Mouse (Mus musculus) spleen, adult 2 months (tissue): ENCODE data around the gene Vcpkmt.

Experiments
- CTCF ChIP-seq: fragments of 200-500 bp; IDR thresholded peaks from 2 replicates; pipeline ENCODE4 v1.5.1; 2011; ENCODE audit warnings: mild to moderate bottlenecking, inconsistent platforms; ENCODE audit not compliant: insufficient read depth, insufficient read length, insufficient replicate concordance; ENCODE audit errors: extremely low read depth
- POLR2A ChIP-seq: fragments of 200-500 bp; IDR thresholded peaks from 2 replicates; pipeline ENCODE4 v1.6.1; 2011; ENCODE audit warnings: low read depth, low read length, inconsistent platforms

- TF ChIP-seq POLR2A = no peak
- TF ChIP-seq CTCF = no peak
Measured at GRCm38 (mm10) chr12:69573271-69573670, 9.6 kb downstream of the Vcpkmt start.
